Mouse (Mus musculus) myocyte (in vitro differentiated cells): ENCODE measurements around the gene C1qc.

Experiments
- CEBPB ChIP-seq: IDR thresholded peaks from 2 replicates; pipeline ENCODE4 v1.6.1; 2011; ENCODE audit warnings: mild to moderate bottlenecking, moderate library complexity; ENCODE audit not compliant: poor library complexity, insufficient read depth, severe bottlenecking
- E2F4 ChIP-seq: IDR thresholded peaks from one replicate; pipeline ENCODE4 v1.6.1; 2011; ENCODE audit warnings: mild to moderate bottlenecking, control low read depth, moderate library complexity; ENCODE audit not compliant: insufficient read depth
- MAX ChIP-seq: IDR thresholded peaks from one replicate; pipeline ENCODE4 v1.6.1; 2011; ENCODE audit warnings: low read depth, mild to moderate bottlenecking, control low read depth
- MYOD1 ChIP-seq, 3 experiments: IDR thresholded peaks; one replicate each; pipeline ENCODE4 v1.6.1; 2011; ENCODE audit warnings: control low read depth in 2 of 3, low read depth in 2 of 3, mild to moderate bottlenecking in 2 of 3, moderate library complexity in 1 of 3; ENCODE audit not compliant: insufficient read length in 2 of 3, control insufficient read depth in 1 of 3
- MYOG ChIP-seq, 3 experiments: IDR thresholded peaks; one replicate each; pipeline ENCODE4 v1.6.1; 2011; ENCODE audit warnings: control low read depth in 2 of 3, low read depth in 2 of 3, mild to moderate bottlenecking in 2 of 3; ENCODE audit not compliant: insufficient read length in 2 of 3, control insufficient read depth in 1 of 3, insufficient read depth in 1 of 3
- POLR2A ChIP-seq: IDR thresholded peaks from one replicate; pipeline ENCODE4 v1.6.1; 2011; ENCODE audit warnings: low read depth, mild to moderate bottlenecking, control low read depth, moderate library complexity; ENCODE audit not compliant: insufficient read length
- POLR2AphosphoS2 ChIP-seq: IDR thresholded peaks from one replicate; pipeline ENCODE4 v1.6.1; 2011; ENCODE audit warnings: low read depth, control low read depth; ENCODE audit not compliant: insufficient read length
- REST ChIP-seq: IDR thresholded peaks from one replicate; pipeline ENCODE4 v1.6.1; 2011; ENCODE audit warnings: mild to moderate bottlenecking, control low read depth, moderate library complexity; ENCODE audit not compliant: insufficient read depth, insufficient read length
- SRF ChIP-seq: IDR thresholded peaks from one replicate; pipeline ENCODE4 v1.6.1; 2011; ENCODE audit warnings: low read depth; ENCODE audit not compliant: control insufficient read depth, insufficient read length
- TCF12 ChIP-seq: IDR thresholded peaks from one replicate; pipeline ENCODE4 v1.6.1; 2011; ENCODE audit warnings: mild to moderate bottlenecking, control low read depth; ENCODE audit not compliant: poor library complexity, insufficient read depth, severe bottlenecking
- TCF3 ChIP-seq: IDR thresholded peaks from one replicate; pipeline ENCODE4 v1.6.1; 2011; ENCODE audit warnings: low read depth, control low read depth; ENCODE audit not compliant: insufficient read length
- USF1 ChIP-seq: IDR thresholded peaks from one replicate; pipeline ENCODE4 v1.6.1; 2011; ENCODE audit warnings: low read depth, mild to moderate bottlenecking, control low read depth, moderate library complexity

- TF ChIP-seq MAX (no peak), TCF12 (no peak), MYOG (IDR thresholded peaks at IDR 0.05; ENCODE audit: control insufficient read depth in 1 of 3, insufficient read depth in 1 of 3, insufficient read length in 2 of 3, low read depth in 2 of 3) (peak in 1 of 3 experiments; percentile 67), POLR2A (no peak), POLR2AphosphoS2 (no peak), E2F4 (no peak), TCF3 (no peak), REST (no peak), USF1 (no peak), MYOD1 (IDR thresholded peaks at IDR 0.05; ENCODE audit: control insufficient read depth in 1 of 3, insufficient read length in 2 of 3, low read depth in 2 of 3) (peak in 2 of 3 experiments; percentile 20 to 81), SRF (no peak), CEBPB (no peak)
Observed at GRCm38 (mm10) chr4:136937935-136938334, 45.1 kb upstream of the C1qc start.
